Mouse (Mus musculus) neural tube, embryonic 15.5 days (tissue): ENCODE measurements around the gene Pbld2. TPM values are rescaled to one million over a fixed set of nuclear protein-coding genes. Genes with fewer than 3 reads are reported as not detected.

Source experiments
- ATAC-seq: fragments of 200-750 bp; cut with Nextera tagmentation; 2 replicates; pipeline ENCODE4 v1.8.0; 2017; ENCODE audit warnings: mild to moderate bottlenecking, moderate TSS enrichment, moderate library complexity; ENCODE audit not compliant: low FRiP score
- H3K27ac ChIP-seq: fragments of 300-500 bp; sonication (generic); replicated peaks from 2 replicates; pipeline ENCODE4 v1.5.1; 2015; ENCODE audit warnings: mild to moderate bottlenecking, inconsistent platforms
- H3K27me3 ChIP-seq: fragments of 300-500 bp; sonication (generic); replicated peaks from 2 replicates; pipeline ENCODE4 v1.6.1; 2015; ENCODE audit warnings: inconsistent platforms
- H3K36me3 ChIP-seq: fragments of 300-500 bp; sonication (generic); 2 replicates; pipeline ENCODE4 v1.6.1; 2015; ENCODE audit warnings: inconsistent platforms
- H3K4me1 ChIP-seq: fragments of 300-500 bp; sonication (generic); 2 replicates; pipeline ENCODE4 v1.6.1; 2015; ENCODE audit warnings: inconsistent platforms
- H3K4me2 ChIP-seq: fragments of 300-500 bp; sonication (generic); 2 replicates; pipeline ENCODE4 v1.6.1; 2015; ENCODE audit warnings: inconsistent platforms, mild to moderate bottlenecking, moderate library complexity
- H3K4me3 ChIP-seq: fragments of 300-500 bp; sonication (generic); replicated peaks from 2 replicates; pipeline ENCODE4 v1.5.1; 2015; ENCODE audit warnings: mild to moderate bottlenecking, inconsistent platforms
- H3K9ac ChIP-seq: fragments of 300-500 bp; sonication (generic); replicated peaks from 2 replicates; pipeline ENCODE4 v1.6.1; 2015; ENCODE audit warnings: mild to moderate bottlenecking, inconsistent platforms
- H3K9me3 ChIP-seq: fragments of 300-500 bp; sonication (generic); replicated peaks from 2 replicates; pipeline ENCODE4 v1.6.1; 2016; ENCODE audit warnings: inconsistent platforms
- WGBS: fragments of 180-500 bp; shearing (Covaris S2); methylation state at CpG from one replicate; pipeline ENCODE4 v1.1.7; 2015; ENCODE audit warnings: mixed read lengths; 5-methylcytosine and 5-hydroxymethylcytosine counted together
- polyA plus RNA-seq: library from polyadenylated mRNA; unstranded; fragments of >200 nt; fragmentation: Nextera tagmentation; extraction: Ambion mirVana; gene quantifications from 2 replicates; pipeline ENCODE4 v1.2.1, GENCODE M21; 2015

Gene Pbld2
- polyA plus RNA-seq, 1 experiment from 2014 or later = 0.81 TPM

- 7% methylated on average over 8 of the region's 8 CpGs for WGBS
- H3K27ac ChIP-seq = peak overlapping the region; percentile 100
- no peaks in the 10 kb centered on the region for H3K27me3 ChIP-seq
- no peaks in the 10 kb centered on the region for H3K9me3 ChIP-seq
- 0 out of 2 replicates have a peak overlapping the region, but pooled peaks have one; percentile 6 for H3K9ac ChIP-seq
- no peaks in the 10 kb centered on the region for H3K36me3 ChIP-seq
- ATAC-seq = no peak
- peak overlapping the region; percentile 67 for H3K4me2 ChIP-seq
- peaks cover 40% of the 10 kb centered on the region for H3K4me1 ChIP-seq
- H3K4me3 ChIP-seq = no peak overlapping the region
These were observed 2.2 kb downstream of the Pbld2 start for GRCm38 (mm10) chr10:63026156-63026794.

GRCm38 (mm10) chr10:63026795-63027160, 2.7 kb downstream of the Pbld2 start:
- Histone ChIP-seq H3K27me3 (no peaks in the 10 kb centered on the region), H3K9ac (no peak overlapping the region), H3K27ac (peak overlapping the region; percentile 100), H3K36me3 (no peaks in the 10 kb centered on the region), H3K9me3 (no peaks in the 10 kb centered on the region), H3K4me1 (peaks cover 35% of the 10 kb centered on the region), H3K4me2 (peak overlapping the region; percentile 67), H3K4me3 (no peak overlapping the region)
- 35% methylated on average over 6 of the region's 6 CpGs for WGBS
- ATAC-seq = no peak

- Histone ChIP-seq H3K9me3 (no peaks in the 10 kb centered on the region), H3K36me3 (no peaks in the 10 kb centered on the region), H3K9ac (no peak overlapping the region), H3K4me2 (peak overlapping the region; percentile 67; the same call in 1 of the 2 replicates), H3K4me3 (no peak overlapping the region), H3K27ac (peak overlapping the region; percentile 100), H3K27me3 (no peaks in the 10 kb centered on the region), H3K4me1 (peaks cover 31% of the 10 kb centered on the region)
- ATAC-seq = no peak
- whole genome bisulfite sequencing = 83% methylated on average over 10 of the region's 10 CpGs
These were observed 3.5 kb downstream of the Pbld2 start for GRCm38 (mm10) chr10:63027376-63028161.

GRCm38 (mm10) chr10:63028396-63028795, 4.3 kb downstream of the Pbld2 start:
- Histone ChIP-seq H3K27ac (peak overlapping the region; percentile 51; the same call in 1 of the 2 replicates), H3K9ac (no peak overlapping the region), H3K9me3 (no peaks in the 10 kb centered on the region), H3K4me2 (no peak overlapping the region), H3K36me3 (no peaks in the 10 kb centered on the region), H3K4me1 (peaks cover 31% of the 10 kb centered on the region), H3K27me3 (no peaks in the 10 kb centered on the region), H3K4me3 (no peak overlapping the region)
- 43% methylated on average over 4 of the region's 4 CpGs for WGBS
- ATAC-seq = no peak

GRCm38 (mm10) chr10:63032267-63032666, 8.2 kb downstream of the Pbld2 start:
- Histone ChIP-seq H3K27ac (no peak overlapping the region), H3K36me3 (no peaks in the 10 kb centered on the region), H3K9ac (no peak overlapping the region), H3K9me3 (no peaks in the 10 kb centered on the region), H3K27me3 (no peaks in the 10 kb centered on the region), H3K4me3 (no peak overlapping the region), H3K4me1 (0 out of 2 replicates have a peak, but pooled peaks cover 6% of the 10 kb centered on the region), H3K4me2 (no peak overlapping the region)
- WGBS = 85% methylated on average over 3 of the region's 3 CpGs
- no peak for ATAC-seq

- WGBS = 69% methylated on average over 3 of the region's 3 CpGs
- H3K9ac ChIP-seq = no peak overlapping the region
- ATAC-seq = no peak
- no peak overlapping the region for H3K4me3 ChIP-seq
- 0 out of 2 replicates have a peak, but pooled peaks cover 6% of the 10 kb centered on the region for H3K4me1 ChIP-seq
- H3K36me3 ChIP-seq = no peaks in the 10 kb centered on the region
- H3K27ac ChIP-seq = no peak overlapping the region
- no peak overlapping the region for H3K4me2 ChIP-seq
- H3K9me3 ChIP-seq = no peaks in the 10 kb centered on the region
- no peaks in the 10 kb centered on the region for H3K27me3 ChIP-seq
These were observed 8.8 kb downstream of the Pbld2 start for GRCm38 (mm10) chr10:63032956-63033355.

GRCm38 (mm10) chr10:63038571-63039320, 14.6 kb downstream of the Pbld2 start:
- no peak overlapping the region for H3K4me2 ChIP-seq
- no peak overlapping the region for H3K27ac ChIP-seq
- ATAC-seq = no peak
- H3K4me3 ChIP-seq = no peak overlapping the region
- no peaks in the 10 kb centered on the region for H3K9me3 ChIP-seq
- H3K36me3 ChIP-seq = no peaks in the 10 kb centered on the region
- WGBS = 61% methylated on average over 14 of the region's 14 CpGs
- no peak overlapping the region for H3K9ac ChIP-seq
- no peaks in the 10 kb centered on the region for H3K27me3 ChIP-seq
- H3K4me1 ChIP-seq = no peaks in the 10 kb centered on the region

GRCm38 (mm10) chr10:63039867-63040628, 15.9 kb downstream of the Pbld2 start:
- H3K27me3 ChIP-seq = no peaks in the 10 kb centered on the region
- H3K4me2 ChIP-seq = no peak overlapping the region
- H3K4me1 ChIP-seq = no peaks in the 10 kb centered on the region
- H3K36me3 ChIP-seq = no peaks in the 10 kb centered on the region
- H3K4me3 ChIP-seq = no peak overlapping the region
- ATAC-seq = no peak
- H3K9me3 ChIP-seq = no peaks in the 10 kb centered on the region
- H3K27ac ChIP-seq = no peak overlapping the region
- 86% methylated on average over 5 of the region's 5 CpGs for WGBS
- no peak overlapping the region for H3K9ac ChIP-seq

- no peak overlapping the region for H3K4me2 ChIP-seq
- 73% methylated on average over 3 of the region's 3 CpGs for WGBS
- H3K4me1 ChIP-seq = no peaks in the 10 kb centered on the region
- H3K9ac ChIP-seq = no peak overlapping the region
- H3K27ac ChIP-seq = no peak overlapping the region
- no peaks in the 10 kb centered on the region for H3K36me3 ChIP-seq
- H3K9me3 ChIP-seq = no peaks in the 10 kb centered on the region
- ATAC-seq = no peak
- no peak overlapping the region for H3K4me3 ChIP-seq
- no peaks in the 10 kb centered on the region for H3K27me3 ChIP-seq
These were observed 19.0 kb downstream of the Pbld2 start for GRCm38 (mm10) chr10:63043154-63043553.

GRCm38 (mm10) chr10:63047751-63048150, 23.6 kb downstream of the Pbld2 start:
- no peaks in the 10 kb centered on the region for H3K27me3 ChIP-seq
- WGBS = 88% methylated on average over 8 of the region's 8 CpGs
- H3K36me3 ChIP-seq = no peaks in the 10 kb centered on the region
- no peak overlapping the region for H3K4me3 ChIP-seq
- no peak for ATAC-seq
- no peak overlapping the region for H3K9ac ChIP-seq
- no peaks in the 10 kb centered on the region for H3K4me1 ChIP-seq
- no peak overlapping the region for H3K27ac ChIP-seq
- H3K4me2 ChIP-seq = no peak overlapping the region
- no peaks in the 10 kb centered on the region for H3K9me3 ChIP-seq

GRCm38 (mm10) chr10:63049106-63049505, 25.0 kb downstream of the Pbld2 start:
- Histone ChIP-seq H3K9me3 (no peaks in the 10 kb centered on the region), H3K4me3 (no peak overlapping the region), H3K4me1 (no peaks in the 10 kb centered on the region), H3K4me2 (no peak overlapping the region), H3K36me3 (no peaks in the 10 kb centered on the region), H3K27me3 (no peaks in the 10 kb centered on the region), H3K9ac (no peak overlapping the region), H3K27ac (no peak overlapping the region)
- WGBS = 94% methylated on average over 2 of the region's 2 CpGs
- ATAC-seq = no peak
